Mouse (Mus musculus) myocyte (in vitro differentiated cells): ENCODE results near the gene Zfp266.

ENCODE experiments used
- CEBPB ChIP-seq: IDR thresholded peaks from 2 replicates; pipeline ENCODE4 v1.6.1; 2011; ENCODE audit warnings: mild to moderate bottlenecking, moderate library complexity; ENCODE audit not compliant: poor library complexity, insufficient read depth, severe bottlenecking
- E2F4 ChIP-seq: IDR thresholded peaks from one replicate; pipeline ENCODE4 v1.6.1; 2011; ENCODE audit warnings: mild to moderate bottlenecking, control low read depth, moderate library complexity; ENCODE audit not compliant: insufficient read depth
- MAX ChIP-seq: IDR thresholded peaks from one replicate; pipeline ENCODE4 v1.6.1; 2011; ENCODE audit warnings: low read depth, mild to moderate bottlenecking, control low read depth
- MYOD1 ChIP-seq, 3 experiments: IDR thresholded peaks; one replicate each; pipeline ENCODE4 v1.6.1; 2011; ENCODE audit warnings: control low read depth in 2 of 3, low read depth in 2 of 3, mild to moderate bottlenecking in 2 of 3, moderate library complexity in 1 of 3; ENCODE audit not compliant: insufficient read length in 2 of 3, control insufficient read depth in 1 of 3
- MYOG ChIP-seq, 3 experiments: IDR thresholded peaks; one replicate each; pipeline ENCODE4 v1.6.1; 2011; ENCODE audit warnings: control low read depth in 2 of 3, low read depth in 2 of 3, mild to moderate bottlenecking in 2 of 3; ENCODE audit not compliant: insufficient read length in 2 of 3, control insufficient read depth in 1 of 3, insufficient read depth in 1 of 3
- POLR2A ChIP-seq: IDR thresholded peaks from one replicate; pipeline ENCODE4 v1.6.1; 2011; ENCODE audit warnings: low read depth, mild to moderate bottlenecking, control low read depth, moderate library complexity; ENCODE audit not compliant: insufficient read length
- REST ChIP-seq: IDR thresholded peaks from one replicate; pipeline ENCODE4 v1.6.1; 2011; ENCODE audit warnings: mild to moderate bottlenecking, control low read depth, moderate library complexity; ENCODE audit not compliant: insufficient read depth, insufficient read length
- TCF12 ChIP-seq: IDR thresholded peaks from one replicate; pipeline ENCODE4 v1.6.1; 2011; ENCODE audit warnings: mild to moderate bottlenecking, control low read depth; ENCODE audit not compliant: poor library complexity, insufficient read depth, severe bottlenecking
- TCF3 ChIP-seq: IDR thresholded peaks from one replicate; pipeline ENCODE4 v1.6.1; 2011; ENCODE audit warnings: low read depth, control low read depth; ENCODE audit not compliant: insufficient read length
- USF1 ChIP-seq: IDR thresholded peaks from one replicate; pipeline ENCODE4 v1.6.1; 2011; ENCODE audit warnings: low read depth, mild to moderate bottlenecking, control low read depth, moderate library complexity

- TF ChIP-seq MYOG (IDR thresholded peaks at IDR 0.05; ENCODE audit: control insufficient read depth in 1 of 3, insufficient read depth in 1 of 3, insufficient read length in 2 of 3, low read depth in 2 of 3) (no peak), POLR2A (no peak), USF1 (no peak), CEBPB (no peak), REST (no peak), MAX (no peak), E2F4 (no peak), TCF3 (no peak), MYOD1 (IDR thresholded peaks at IDR 0.05; ENCODE audit: control insufficient read depth in 1 of 3, insufficient read length in 2 of 3, low read depth in 2 of 3) (no peak), TCF12 (no peak)
Observed at GRCm38 (mm10) chr9:20504801-20505200, 16.4 kb downstream of the Zfp266 start.
